Mouse (Mus musculus) induced T-regulatory cell, adult 2 months (primary cell): Measurements from ENCODE around the gene Rnpep.

Source experiments
- DNase-seq: peaks from one replicate; pipeline ENCODE4 v3.0.0-alpha.2; 2012; ENCODE audit warnings: low read depth

Gene Rnpep

GRCm38 (mm10) chr1:135283826-135284291 is at the start of gene Rnpep:
TSS of gene Rnpep (minus strand) at chr1:135284084.
- DNase-seq, result peak; percentile 80

- no peak for DNase-seq
Observed at GRCm38 (mm10) chr1:135330578-135330977, 46.7 kb upstream of the Rnpep start.

GRCm38 (mm10) chr1:135328368-135328767 is 44.5 kb upstream of the Rnpep start:
- DNase-seq, result no peak

GRCm38 (mm10) chr1:135325934-135326333 is 42.0 kb upstream of the Rnpep start:
- no peak for DNase-seq

- DNase-seq, result no peak
Observed at GRCm38 (mm10) chr1:135324571-135324970, 40.7 kb upstream of the Rnpep start, which contains the start of gene Lmod1. TSS of gene Lmod1 (plus strand) at chr1:135324807.

GRCm38 (mm10) chr1:135323367-135323901 is 39.5 kb upstream of the Rnpep start:
- no peak for DNase-seq

- peak; percentile 96 for DNase-seq
Observed at GRCm38 (mm10) chr1:135313284-135314031, 29.6 kb upstream of the Rnpep start, which contains the start of gene Timm17a. TSS of gene Timm17a (minus strand) at chr1:135313778.

GRCm38 (mm10) chr1:135312201-135312600 is 28.3 kb upstream of the Rnpep start:
- DNase-seq, result no peak

GRCm38 (mm10) chr1:135311356-135311755 is 27.5 kb upstream of the Rnpep start:
- DNase-seq, result peak; percentile 6

- no peak for DNase-seq
Observed at GRCm38 (mm10) chr1:135290908-135291307, 7.0 kb upstream of the Rnpep start.

- no peak for DNase-seq
Observed at GRCm38 (mm10) chr1:135286311-135286710, 2.4 kb upstream of the Rnpep start.

- DNase-seq, result no peak
Observed at GRCm38 (mm10) chr1:135283287-135283825, 528 bp downstream of the Rnpep start.

GRCm38 (mm10) chr1:135282536-135283286 is 1.2 kb downstream of the Rnpep start:
- peak; percentile 55 for DNase-seq

- no peak for DNase-seq
Observed at GRCm38 (mm10) chr1:135281841-135282240, 2.0 kb downstream of the Rnpep start.

- DNase-seq, result no peak
Observed at GRCm38 (mm10) chr1:135280646-135281045, 3.2 kb downstream of the Rnpep start.

- DNase-seq, result no peak
Observed at GRCm38 (mm10) chr1:135271371-135271770, 12.5 kb downstream of the Rnpep start.

GRCm38 (mm10) chr1:135267663-135268446 is 16.0 kb downstream of the Rnpep start:
- DNase-seq, result peak; percentile 72

GRCm38 (mm10) chr1:135265834-135266233 is 18.1 kb downstream of the Rnpep start:
- DNase-seq, result no peak

- no peak for DNase-seq
Observed at GRCm38 (mm10) chr1:135263316-135263715, 20.6 kb downstream of the Rnpep start.

GRCm38 (mm10) chr1:135262329-135262728 is 21.6 kb downstream of the Rnpep start:
- no peak for DNase-seq

- DNase-seq, result no peak
Observed at GRCm38 (mm10) chr1:135260931-135261330, 23.0 kb downstream of the Rnpep start.

GRCm38 (mm10) chr1:135259128-135259436 is 24.8 kb downstream of the Rnpep start:
- DNase-seq, result peak; percentile 92
